Mouse (Mus musculus): ENCODE results near the gene a. TPM values are rescaled to one million over a fixed set of nuclear protein-coding genes. Genes with fewer than 3 reads are reported as not detected.
"Not testable (repeated sequence)": the region's sequence is repeated elsewhere in the genome, so short reads cannot be mapped to it uniquely, and the experiment has no call there.

The a gene
- total and polyA plus RNA-seq, 3 experiments: 0.44 TPM; not detected in 2

GRCm38 (mm10) chr2:155018762-155019641 lies 227.8 kb downstream of the a start:
- Histone ChIP-seq H3K9me3 (replicated peaks) (no peaks in the 10 kb centered on the region), H3K36me3 (replicated peaks) (no peaks in the 10 kb centered on the region), H3K27me3 (ENCODE audit: insufficient read depth, low read length) (0 out of 2 replicates have a peak, but pooled peaks cover 6% of the 10 kb centered on the region), H3K4me3 (ENCODE audit: low read depth, low read length) (no peak overlapping the region), H3K4me1 (ENCODE audit: insufficient read depth, low read depth, low read length) (no peaks in the 10 kb centered on the region)
- ATAC-seq (ENCODE audit: extremely low read depth, insufficient number of reproducible peaks, low FRiP score, poor library complexity, severe bottlenecking): no peak
- TF ChIP-seq TAL1 (conservative IDR thresholded peaks at IDR 0.05; ENCODE audit: low read depth, low read length) (no peak), GATA2 (IDR thresholded peaks at IDR 0.05; ENCODE audit: borderline replicate concordance, low read depth, low read length) (no peak), POLR2AphosphoS5 (IDR thresholded peaks at IDR 0.05; ENCODE audit: insufficient replicate concordance, low read depth, low read length) (no peak), GATA1 (IDR thresholded peaks at IDR 0.05; ENCODE audit: borderline replicate concordance, low read length) (no peak), CTCF (IDR thresholded peaks at IDR 0.05; ENCODE audit: low read depth, low read length) (no peak)
- no peak for DNase-seq (ENCODE audit: low spot score)

GRCm38 (mm10) chr2:155019673-155020072 lies 228.5 kb downstream of the a start:
- Histone ChIP-seq H3K4me3 (ENCODE audit: low read depth, low read length) (no peak overlapping the region), H3K27me3 (ENCODE audit: insufficient read depth, low read length) (0 out of 2 replicates have a peak, but pooled peaks cover under 1% of the 10 kb centered on the region), H3K4me1 (ENCODE audit: insufficient read depth, low read depth, low read length) (no peaks in the 10 kb centered on the region), H3K9me3 (replicated peaks) (no peaks in the 10 kb centered on the region), H3K36me3 (replicated peaks) (no peaks in the 10 kb centered on the region)
- DNase-seq (ENCODE audit: low spot score) (no peak), ATAC-seq (ENCODE audit: extremely low read depth, insufficient number of reproducible peaks, low FRiP score, poor library complexity, severe bottlenecking) (no peak)
- TF ChIP-seq POLR2AphosphoS5 (IDR thresholded peaks at IDR 0.05; ENCODE audit: insufficient replicate concordance, low read depth, low read length) (no peak), CTCF (IDR thresholded peaks at IDR 0.05; ENCODE audit: low read depth, low read length) (no peak), TAL1 (conservative IDR thresholded peaks at IDR 0.05; ENCODE audit: low read depth, low read length) (no peak), GATA1 (IDR thresholded peaks at IDR 0.05; ENCODE audit: borderline replicate concordance, low read length) (no peak), GATA2 (IDR thresholded peaks at IDR 0.05; ENCODE audit: borderline replicate concordance, low read depth, low read length) (no peak)

GRCm38 (mm10) chr2:155020247-155020826 lies 229.1 kb downstream of the a start:
- ATAC-seq (ENCODE audit: extremely low read depth, insufficient number of reproducible peaks, low FRiP score, poor library complexity, severe bottlenecking); DNase-seq (ENCODE audit: low spot score); H3K27me3 ChIP-seq (ENCODE audit: insufficient read depth, low read length); H3K9me3 ChIP-seq (replicated peaks); H3K4me3 ChIP-seq (ENCODE audit: low read depth, low read length); H3K4me1 ChIP-seq (ENCODE audit: insufficient read depth, low read depth, low read length); H3K36me3 ChIP-seq (replicated peaks): not testable (repeated sequence)

- DNase-seq (ENCODE audit: low spot score) (no peak), ATAC-seq (ENCODE audit: extremely low read depth, insufficient number of reproducible peaks, low FRiP score, poor library complexity, severe bottlenecking) (no peak)
- Histone ChIP-seq H3K4me1 (ENCODE audit: insufficient read depth, low read depth, low read length) (no peaks in the 10 kb centered on the region), H3K27me3 (ENCODE audit: insufficient read depth, low read length) (peaks cover 19% of the 10 kb centered on the region), H3K9me3 (replicated peaks) (no peaks in the 10 kb centered on the region), H3K4me3 (ENCODE audit: low read depth, low read length) (no peak overlapping the region), H3K36me3 (replicated peaks) (no peaks in the 10 kb centered on the region)
- no peak for TF ChIP-seq CTCF (IDR thresholded peaks at IDR 0.05; ENCODE audit: low read depth, low read length)
- TF ChIP-seq POLR2AphosphoS5 (IDR thresholded peaks at IDR 0.05; ENCODE audit: insufficient replicate concordance, low read depth, low read length): no peak
Observed at GRCm38 (mm10) chr2:155030831-155031230, 239.6 kb downstream of the a start.

- peaks cover 28% of the 10 kb centered on the region for H3K27me3 ChIP-seq (ENCODE audit: insufficient read depth, low read length)
- H3K9me3 ChIP-seq (replicated peaks): no peaks in the 10 kb centered on the region
- no peaks in the 10 kb centered on the region for H3K4me1 ChIP-seq (ENCODE audit: insufficient read depth, low read depth, low read length)
- no peaks in the 10 kb centered on the region for H3K36me3 ChIP-seq (replicated peaks)
- DNase-seq (ENCODE audit: low spot score) (no peak), ATAC-seq (ENCODE audit: extremely low read depth, insufficient number of reproducible peaks, low FRiP score, poor library complexity, severe bottlenecking) (no peak)
- no peak for TF ChIP-seq GATA1 (IDR thresholded peaks at IDR 0.05; ENCODE audit: borderline replicate concordance, low read length)
- TF ChIP-seq TAL1 (conservative IDR thresholded peaks at IDR 0.05; ENCODE audit: low read depth, low read length): no peak
- no peak for TF ChIP-seq GATA2 (IDR thresholded peaks at IDR 0.05; ENCODE audit: borderline replicate concordance, low read depth, low read length)
- no peak for TF ChIP-seq CTCF (IDR thresholded peaks at IDR 0.05; ENCODE audit: low read depth, low read length)
- no peak for TF ChIP-seq POLR2AphosphoS5 (IDR thresholded peaks at IDR 0.05; ENCODE audit: insufficient replicate concordance, low read depth, low read length)
- H3K4me3 ChIP-seq (ENCODE audit: low read depth, low read length): no peak overlapping the region
Observed at GRCm38 (mm10) chr2:155032938-155033710, 241.9 kb downstream of the a start.

GRCm38 (mm10) chr2:155039956-155040355 lies 248.8 kb downstream of the a start:
- ATAC-seq (ENCODE audit: extremely low read depth, insufficient number of reproducible peaks, low FRiP score, poor library complexity, severe bottlenecking): no peak
- Histone ChIP-seq H3K27me3 (ENCODE audit: insufficient read depth, low read length) (peaks cover 24% of the 10 kb centered on the region), H3K9me3 (replicated peaks) (no peaks in the 10 kb centered on the region), H3K36me3 (replicated peaks) (no peaks in the 10 kb centered on the region), H3K4me3 (ENCODE audit: low read depth, low read length) (no peak overlapping the region), H3K4me1 (ENCODE audit: insufficient read depth, low read depth, low read length) (no peaks in the 10 kb centered on the region)
- TF ChIP-seq GATA1 (IDR thresholded peaks at IDR 0.05; ENCODE audit: borderline replicate concordance, low read length) (no peak), POLR2AphosphoS5 (IDR thresholded peaks at IDR 0.05; ENCODE audit: insufficient replicate concordance, low read depth, low read length) (no peak), TAL1 (conservative IDR thresholded peaks at IDR 0.05; ENCODE audit: low read depth, low read length) (no peak), GATA2 (IDR thresholded peaks at IDR 0.05; ENCODE audit: borderline replicate concordance, low read depth, low read length) (no peak), CTCF (IDR thresholded peaks at IDR 0.05; ENCODE audit: low read depth, low read length) (no peak)
- no peak for DNase-seq (ENCODE audit: low spot score)

All from G1E (cell line).